Mouse (Mus musculus): ENCODE results near the gene Glycam1.

The Glycam1 gene

DNA sequence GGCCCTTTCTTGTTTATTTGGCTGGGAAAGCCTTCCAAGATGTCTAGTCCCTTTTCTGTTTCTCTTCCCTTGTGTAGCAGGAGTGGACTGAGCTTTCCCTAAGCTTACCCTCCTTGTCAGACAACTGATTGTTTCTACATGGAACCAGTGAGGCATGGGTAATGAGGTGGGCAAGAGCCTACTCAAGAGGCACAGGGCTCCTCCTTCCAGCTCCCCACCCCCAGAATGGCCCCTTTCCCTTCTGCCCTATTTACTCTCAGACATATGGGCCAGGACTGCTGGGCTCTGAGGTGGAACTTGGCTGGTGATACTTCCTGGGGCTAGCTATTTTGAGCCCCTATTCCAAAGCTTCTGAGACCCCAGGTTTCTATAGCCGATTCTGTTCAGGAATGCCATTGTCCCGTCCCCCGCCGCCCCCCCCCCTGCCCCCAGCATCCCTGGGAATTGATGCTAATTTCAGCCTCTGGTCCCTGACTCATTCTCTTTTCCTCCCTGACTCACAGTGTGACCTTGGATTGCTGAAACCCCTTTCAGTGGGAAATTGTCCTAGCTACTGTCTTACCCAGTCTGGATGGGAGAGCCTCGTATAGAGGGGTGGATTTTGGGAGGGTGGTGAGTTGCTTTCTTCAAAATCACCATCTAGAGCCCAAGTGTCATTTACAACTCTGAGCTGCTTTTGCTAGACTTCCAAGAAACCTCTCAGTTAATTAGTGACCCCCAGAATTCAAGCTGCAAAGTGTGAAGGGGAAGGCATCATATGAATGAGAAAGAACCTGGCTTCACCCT, 46.1 kb downstream of the Glycam1 start:
- DNase-seq = no peak

GRCm38 (mm10) chr15:103514914-103515313, 50.0 kb downstream of the Glycam1 start:
- no peak for DNase-seq

DNA sequence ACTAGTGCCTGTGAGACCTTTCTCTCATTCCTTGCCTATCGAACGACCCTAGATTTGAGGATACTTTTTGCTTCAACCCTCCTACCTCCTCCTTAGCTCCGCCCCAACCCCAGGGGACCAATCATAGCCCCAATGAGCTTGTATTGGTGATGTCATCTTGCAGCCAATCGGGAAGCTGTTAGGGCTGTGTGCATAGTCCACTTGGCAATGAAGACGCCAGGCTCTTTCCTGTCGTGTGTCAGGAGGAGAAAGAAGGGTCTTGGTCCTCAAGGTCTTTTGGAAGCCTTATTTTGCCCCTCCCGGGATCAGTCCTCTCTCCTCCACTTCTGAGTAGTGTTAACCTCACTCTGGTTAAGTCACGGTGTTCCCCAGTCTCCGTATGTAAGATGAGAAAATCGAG, 50.8 kb downstream of the Glycam1 start:
- DNase-seq = peak; percentile 82

DNA sequence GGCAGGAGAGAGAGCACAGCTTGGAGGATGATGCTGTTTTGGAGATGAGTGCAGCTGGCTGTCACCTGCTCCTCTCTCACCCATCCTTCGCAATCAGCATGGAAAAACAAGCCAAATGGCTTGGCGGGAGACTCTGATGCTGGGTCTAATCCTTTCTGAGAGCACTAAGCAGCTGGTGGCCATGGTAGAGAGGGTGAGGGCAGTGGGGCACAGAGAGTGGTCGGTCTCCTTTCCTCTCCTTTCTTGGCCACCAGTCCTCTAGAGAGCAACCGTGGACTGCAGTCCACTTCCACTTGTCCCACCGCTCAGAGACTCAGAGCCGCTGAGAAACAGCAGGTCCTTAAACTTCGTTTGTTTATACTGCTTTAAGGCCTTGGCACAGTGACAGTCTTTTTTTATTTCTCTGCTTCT, 51.3 kb downstream of the Glycam1 start:
- DNase-seq = no peak
